Mouse (Mus musculus) gastrocnemius, adult 2 months (tissue): ENCODE measurements at regions not wholly inside any gene's neighbourhood (a gene's known extent, or its start where the extent isn't known, plus 50 kb on each side); places are given as distances from the start of the nearest gene placed in this dataset.
A peak's percentile ranks its signal among the peaks of the same experiment; 100 is the strongest.

Experiments
- DNase-seq: peaks from one replicate; pipeline ENCODE4 v3.0.0; 2022
- H3K27ac ChIP-seq: fragments of 200-600 bp; 2 replicates; pipeline ENCODE4 v1.8.1; 2022; ENCODE audit warnings: mild to moderate bottlenecking
- H3K4me3 ChIP-seq: fragments of 200-600 bp; 2 replicates; pipeline ENCODE4 v1.8.1; 2022; ENCODE audit warnings: mild to moderate bottlenecking, moderate library complexity
- CTCF ChIP-seq: fragments of 200-600 bp; IDR thresholded peaks from 2 replicates; pipeline ENCODE4 v1.8.1; 2022; ENCODE audit warnings: antibody characterized with exemption, mild to moderate bottlenecking, moderate library complexity
- intact Hi-C: fragments of 180-260 bp; cut with DNase I; formaldehyde crosslinking; loops from one replicate; pipeline ENCODE4 v1.15.1; 2025

GRCm38 (mm10) chr12:78095916-78096315 lies 98.1 kb upstream of the Gm6657 start:
- intact Hi-C loops = no loop called here
- TF ChIP-seq CTCF = no peak
- Histone ChIP-seq H3K27ac (no peak overlapping the region), H3K4me3 (no peak overlapping the region)
- no peak for DNase-seq

- no peak overlapping the region for H3K4me3 ChIP-seq
- no peak for TF ChIP-seq CTCF
- H3K27ac ChIP-seq = no peak overlapping the region
- DNase-seq = no peak
- intact Hi-C loops = no loop called here
These were observed 96.9 kb upstream of the Gm6657 start for GRCm38 (mm10) chr12:78097119-78097518.

GRCm38 (mm10) chr12:78097692-78098091 lies 96.3 kb upstream of the Gm6657 start:
- DNase-seq = no peak
- 0 out of 2 replicates have a peak, but pooled peaks have one; percentile 3 for TF ChIP-seq CTCF
- Histone ChIP-seq H3K27ac (no peak overlapping the region), H3K4me3 (no peak overlapping the region)
- intact Hi-C loops = no loop called here

GRCm38 (mm10) chr12:78098765-78099194 lies 95.3 kb upstream of the Gm6657 start:
- no peak for DNase-seq
- Histone ChIP-seq H3K27ac (no peak overlapping the region), H3K4me3 (no peak overlapping the region)
- intact Hi-C loops = no loop called here
- no peak for TF ChIP-seq CTCF

- no peak overlapping the region for H3K4me3 ChIP-seq
- no peak for TF ChIP-seq CTCF
- intact Hi-C loops = loop anchor here (10.0 kb wide), 1 partner anchor 55 kb away; no protein-coding TSS in a partner anchor
- H3K27ac ChIP-seq = no peak overlapping the region
- DNase-seq = no peak
These were observed 94.3 kb upstream of the Gm6657 start for GRCm38 (mm10) chr12:78099761-78100160.

- Histone ChIP-seq H3K4me3 (no peak overlapping the region), H3K27ac (no peak overlapping the region)
- DNase-seq = no peak
- no peak for TF ChIP-seq CTCF
- intact Hi-C loops = loop anchor here (10.0 kb wide), 1 partner anchor 56 kb away; no protein-coding TSS in a partner anchor
These were observed 93.3 kb upstream of the Gm6657 start for GRCm38 (mm10) chr12:78100756-78101155.

- H3K4me3 ChIP-seq = no peak overlapping the region
- no peak overlapping the region for H3K27ac ChIP-seq
- TF ChIP-seq CTCF = no peak
- DNase-seq = no peak
- intact Hi-C loops = loop anchor here (10.0 kb wide), 1 partner anchor 65 kb away; no protein-coding TSS in a partner anchor
These were observed 84.1 kb upstream of the Gm6657 start for GRCm38 (mm10) chr12:78109931-78110330.

- Histone ChIP-seq H3K27ac (no peak overlapping the region), H3K4me3 (no peak overlapping the region)
- no peak for DNase-seq
- TF ChIP-seq CTCF = no peak
- intact Hi-C loops = no loop called here
These were observed 75.9 kb upstream of the Gm6657 start for GRCm38 (mm10) chr12:78118131-78118530.

GRCm38 (mm10) chr12:78119246-78119645 lies 74.8 kb upstream of the Gm6657 start:
- TF ChIP-seq CTCF = no peak
- Histone ChIP-seq H3K4me3 (no peak overlapping the region), H3K27ac (no peak overlapping the region)
- no peak for DNase-seq
- intact Hi-C loops = no loop called here

GRCm38 (mm10) chr12:78119855-78120254 lies 74.2 kb upstream of the Gm6657 start:
- intact Hi-C loops = no loop called here
- no peak overlapping the region for H3K4me3 ChIP-seq

GRCm38 (mm10) chr12:78129130-78129845 lies 64.8 kb upstream of the Gm6657 start:
- no peak overlapping the region for H3K4me3 ChIP-seq
- no peak overlapping the region for H3K27ac ChIP-seq
- no peak for DNase-seq
- no peak for TF ChIP-seq CTCF
- intact Hi-C loops = no loop called here

More at GRCm38 (mm10) chr12:78119855-78120254, 74.2 kb upstream of the Gm6657 start:
- DNase-seq = peak; percentile 19
- no peak overlapping the region for H3K27ac ChIP-seq
- TF ChIP-seq CTCF = no peak

- no peak for TF ChIP-seq CTCF
These were observed 61.8 kb upstream of the Gm6657 start for GRCm38 (mm10) chr12:78132016-78132797.

GRCm38 (mm10) chr12:78133341-78133740 lies 60.7 kb upstream of the Gm6657 start:
- TF ChIP-seq CTCF = no peak
- no peak for DNase-seq
- Histone ChIP-seq H3K27ac (no peak overlapping the region), H3K4me3 (no peak overlapping the region)
- intact Hi-C loops = no loop called here

More at GRCm38 (mm10) chr12:78132016-78132797, 61.8 kb upstream of the Gm6657 start:
- no peak overlapping the region for H3K4me3 ChIP-seq
- no peak for DNase-seq
- H3K27ac ChIP-seq = no peak overlapping the region
- intact Hi-C loops = no loop called here
